Mouse (Mus musculus) kidney, adult 2 months (tissue): Measurements from ENCODE around the gene Tln2. TPM values are rescaled to one million over a fixed set of nuclear protein-coding genes. Genes with fewer than 3 reads are reported as not detected.

ENCODE experiments used
- DNase-seq: peaks from one replicate; pipeline ENCODE4 v3.0.0; 2021
- H3K27ac ChIP-seq: fragments of 200-500 bp; 2 replicates; pipeline ENCODE4 v1.5.1; 2012; ENCODE audit warnings: low read depth, low read length, control low read depth, inconsistent platforms; ENCODE audit not compliant: insufficient read depth
- H3K27me3 ChIP-seq: fragments of 200-500 bp; replicated peaks from 2 replicates; pipeline ENCODE4 v1.6.1; 2012; ENCODE audit warnings: mild to moderate bottlenecking, moderate library complexity, low read length, inconsistent platforms; ENCODE audit not compliant: control insufficient read depth, insufficient read depth
- H3K36me3 ChIP-seq: fragments of 200-500 bp; 2 replicates; pipeline ENCODE4 v1.6.1; 2012; ENCODE audit warnings: mild to moderate bottlenecking, moderate library complexity, low read length, inconsistent platforms; ENCODE audit not compliant: control insufficient read depth, insufficient read depth
- H3K4me1 ChIP-seq: fragments of 200-500 bp; 2 replicates; pipeline ENCODE4 v1.6.1; 2011; ENCODE audit warnings: low read length; ENCODE audit not compliant: control insufficient read depth, insufficient read depth
- H3K4me3 ChIP-seq: fragments of 200-500 bp; 2 replicates; pipeline ENCODE4 v1.5.1; 2011; ENCODE audit warnings: mild to moderate bottlenecking, low read depth, low read length, control low read depth; ENCODE audit not compliant: insufficient read depth
- CTCF ChIP-seq: fragments of 200-500 bp; conservative IDR thresholded peaks from 2 replicates; pipeline ENCODE4 v1.5.1; 2011; ENCODE audit warnings: low read depth, mild to moderate bottlenecking, control low read depth, low read length, moderate library complexity, mixed read lengths; ENCODE audit not compliant: insufficient read depth, insufficient read length
- POLR2A ChIP-seq: fragments of 200-500 bp; IDR thresholded peaks from one replicate; pipeline ENCODE4 v1.6.1; 2011; ENCODE audit warnings: low read depth, low read length, control low read depth
- WGBS: fragments of 180-500 bp; shearing (Covaris S2); methylation state at CpG from one replicate; pipeline ENCODE4 v1.1.7; 2018; 5-methylcytosine and 5-hydroxymethylcytosine counted together
- polyA plus RNA-seq: library from polyadenylated mRNA; depleted of rRNA; stranded (reverse); fragments of >200 nt; gene quantifications from 2 replicates; pipeline ENCODE4 v1.2.3, GENCODE M21; 2012

Tln2 gene
- polyA plus RNA-seq, 1 experiment, result 113 TPM

GRCm38 (mm10) chr9:67546650-67547049 lies 12.9 kb downstream of the Tln2 start:
- H3K27me3 ChIP-seq, result no peaks in the 10 kb centered on the region
- no peaks in the 10 kb centered on the region for H3K36me3 ChIP-seq
- no peak overlapping the region for H3K27ac ChIP-seq
- 0 out of 2 replicates have a peak, but pooled peaks cover 3% of the 10 kb centered on the region for H3K4me1 ChIP-seq
- TF ChIP-seq CTCF, result no peak
- TF ChIP-seq POLR2A, result no peak
- WGBS, result 82% methylated on average over 5 of the region's 5 CpGs
- H3K4me3 ChIP-seq, result no peak overlapping the region
- no peak for DNase-seq

- H3K36me3 ChIP-seq, result no peaks in the 10 kb centered on the region
- 0 out of 2 replicates have a peak, but pooled peaks cover 3% of the 10 kb centered on the region for H3K4me1 ChIP-seq
- H3K4me3 ChIP-seq, result no peak overlapping the region
- DNase-seq, result no peak
- no peak for TF ChIP-seq CTCF
- TF ChIP-seq POLR2A, result no peak
- H3K27me3 ChIP-seq, result no peaks in the 10 kb centered on the region
- no peak overlapping the region for H3K27ac ChIP-seq
- 98% methylated on average over 3 of the region's 3 CpGs for WGBS
Observed at GRCm38 (mm10) chr9:67545794-67546193, 13.7 kb downstream of the Tln2 start.

- H3K4me1 ChIP-seq, result 0 out of 2 replicates have a peak, but pooled peaks cover 3% of the 10 kb centered on the region
- no peaks in the 10 kb centered on the region for H3K36me3 ChIP-seq
- H3K27me3 ChIP-seq, result no peaks in the 10 kb centered on the region
- no peak overlapping the region for H3K4me3 ChIP-seq
- no peak for DNase-seq
- WGBS, result 87% methylated on average over 7 of the region's 7 CpGs
- TF ChIP-seq CTCF, result no peak
- no peak overlapping the region for H3K27ac ChIP-seq
Observed at GRCm38 (mm10) chr9:67544783-67545182, 14.7 kb downstream of the Tln2 start.

GRCm38 (mm10) chr9:67541948-67542347 lies 17.6 kb downstream of the Tln2 start:
- no peak for DNase-seq
- no peak overlapping the region for H3K4me3 ChIP-seq
- H3K4me1 ChIP-seq, result no peaks in the 10 kb centered on the region
- no peaks in the 10 kb centered on the region for H3K27me3 ChIP-seq
- WGBS, result 93% methylated on average over 8 of the region's 8 CpGs
- no peak overlapping the region for H3K27ac ChIP-seq
- TF ChIP-seq CTCF, result no peak
- TF ChIP-seq POLR2A, result no peak
- no peaks in the 10 kb centered on the region for H3K36me3 ChIP-seq

- H3K27me3 ChIP-seq, result no peaks in the 10 kb centered on the region
- TF ChIP-seq POLR2A, result no peak
- no peak for TF ChIP-seq CTCF
- no peaks in the 10 kb centered on the region; the same call in 1 of the 2 replicates for H3K4me1 ChIP-seq
- WGBS, result 60% methylated on average over 17 of the region's 17 CpGs
- H3K4me3 ChIP-seq, result no peak overlapping the region
- no peak for DNase-seq
- H3K36me3 ChIP-seq, result no peaks in the 10 kb centered on the region
- H3K27ac ChIP-seq, result no peak overlapping the region
Observed at GRCm38 (mm10) chr9:67539776-67540706, 19.5 kb downstream of the Tln2 start.

- DNase-seq, result peak; percentile 30
- H3K4me3 ChIP-seq, result no peak overlapping the region
- no peaks in the 10 kb centered on the region for H3K36me3 ChIP-seq
- H3K4me1 ChIP-seq, result peaks cover 7% of the 10 kb centered on the region; the same call in 1 of the 2 replicates
- no peaks in the 10 kb centered on the region for H3K27me3 ChIP-seq
- TF ChIP-seq POLR2A (no peak), CTCF (no peak)
- WGBS, result 69% methylated on average over 7 of the region's 7 CpGs
- H3K27ac ChIP-seq, result no peak overlapping the region
Observed at GRCm38 (mm10) chr9:67534420-67534819, 25.1 kb downstream of the Tln2 start.

GRCm38 (mm10) chr9:67533260-67533659 lies 26.2 kb downstream of the Tln2 start:
- H3K36me3 ChIP-seq, result no peaks in the 10 kb centered on the region
- H3K4me1 ChIP-seq, result peaks cover 7% of the 10 kb centered on the region; the same call in 1 of the 2 replicates
- TF ChIP-seq POLR2A (no peak), CTCF (no peak)
- 44% methylated on average over 5 of the region's 5 CpGs for WGBS
- H3K27ac ChIP-seq, result no peak overlapping the region
- H3K4me3 ChIP-seq, result no peak overlapping the region
- H3K27me3 ChIP-seq, result no peaks in the 10 kb centered on the region
- peak; percentile 17 for DNase-seq
